Comparison of ENCODE assay signal across 8 mouse cellular contexts in the genomic region with DNA sequence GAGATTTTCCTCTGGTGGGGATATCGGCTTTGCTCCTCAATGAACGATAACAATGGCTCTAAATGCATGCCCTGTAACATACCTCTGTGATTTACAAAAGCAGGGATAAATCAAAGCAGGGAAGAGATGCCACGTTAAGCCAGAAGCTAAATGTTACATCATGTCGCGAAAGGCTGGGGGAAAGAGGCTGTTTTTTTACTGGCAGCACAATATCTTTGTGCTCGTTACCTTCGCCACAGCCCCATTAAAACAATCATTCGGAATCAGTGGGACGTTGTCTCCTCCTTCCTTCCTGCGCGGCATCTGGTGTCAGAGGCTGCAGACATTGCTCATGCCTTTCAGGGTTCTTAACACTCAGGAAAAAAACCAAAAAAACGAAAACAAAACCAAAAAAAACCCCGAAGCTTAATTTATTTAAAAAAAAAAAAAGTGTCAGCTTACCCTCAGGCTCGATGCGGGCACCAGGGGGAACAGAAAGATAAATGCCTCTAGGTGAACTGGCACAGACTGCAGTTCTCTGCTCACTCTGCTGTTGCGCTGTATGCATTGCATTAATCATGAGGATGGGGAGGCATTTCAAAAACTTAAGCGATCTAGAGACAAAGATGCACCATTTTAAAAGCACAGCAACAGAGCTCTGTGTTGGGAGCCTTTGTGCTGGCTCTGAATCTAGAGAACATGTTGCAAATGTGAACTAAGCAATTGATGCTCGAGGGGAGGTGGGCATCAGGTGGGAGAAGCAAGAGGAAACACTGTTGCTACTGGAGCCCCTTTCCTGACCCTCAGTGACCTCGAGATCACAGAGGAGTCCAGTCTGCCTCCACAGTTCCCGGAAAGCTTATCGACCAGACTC. TPM values are rescaled to one million over a fixed set of nuclear protein-coding genes. Genes with fewer than 3 reads are reported as not detected.
DNase-seq lines count a peak whose midpoint lies in the region; ATAC-seq and TF ChIP-seq lines count a peak whose summit lies in the region.

No protein-coding gene starts in this region.

- WGBS in heart, embryonic 12.5 days = 35% methylated on average over 21 of the region's 21 CpGs
- 11% methylated on average over 21 of the region's 21 CpGs for WGBS in forebrain, embryonic 13.5 days
- WGBS in olfactory bulb, adult 2 months = 15% methylated on average over 21 of the region's 21 CpGs

- H3K4me1 ChIP-seq in heart, embryonic 12.5 days (replicated peaks) = no peaks in the 10 kb centered on the region
- peaks cover 16% of the 10 kb centered on the region for H3K4me1 ChIP-seq in forebrain, embryonic 13.5 days
- H3K4me1 ChIP-seq in olfactory bulb, adult 2 months (ENCODE audit: control insufficient read depth, insufficient read depth, low read length) = peaks cover 6% of the 10 kb centered on the region; the same call in 1 of the 2 replicates

- no peak for TF ChIP-seq CTCF in olfactory bulb, adult 2 months (IDR thresholded peaks at IDR 0.05; ENCODE audit: insufficient read depth, low read depth, low read length)
- TF ChIP-seq CTCF in gastrocnemius, adult 2 months (IDR thresholded peaks at IDR 0.05) = no peak

- ATAC-seq in heart, embryonic 12.5 days (ENCODE audit: insufficient number of reproducible peaks, low FRiP score) = no peak
- ATAC-seq in forebrain, embryonic 13.5 days = peak; percentile 87

- H3K27me3 ChIP-seq in heart, embryonic 12.5 days (replicated peaks) = no peaks in the 10 kb centered on the region
- H3K27me3 ChIP-seq in forebrain, embryonic 13.5 days = no peaks in the 10 kb centered on the region

- intact Hi-C loops in gastrocnemius, adult 2 months (cut with DNase I) = no loop called here

- no peak overlapping the region for H3K4me3 ChIP-seq in heart, embryonic 12.5 days
- peak overlapping the region; percentile 37 for H3K4me3 ChIP-seq in forebrain, embryonic 13.5 days
- peak overlapping the region; percentile 46 for H3K4me3 ChIP-seq in olfactory bulb, adult 2 months (ENCODE audit: insufficient read depth, low read depth, low read length)
- H3K4me3 ChIP-seq in gastrocnemius, adult 2 months = no peak overlapping the region

- H3K9ac ChIP-seq in heart, embryonic 12.5 days = no peak overlapping the region
- peak overlapping the region; percentile 60 for H3K9ac ChIP-seq in forebrain, embryonic 13.5 days

- no peaks in the 10 kb centered on the region for H3K36me3 ChIP-seq in heart, embryonic 12.5 days
- H3K36me3 ChIP-seq in forebrain, embryonic 13.5 days (ENCODE audit: poor library complexity, severe bottlenecking) = no peaks in the 10 kb centered on the region

- H3K9me3 ChIP-seq in heart, embryonic 12.5 days (replicated peaks) = peaks cover 2% of the 10 kb centered on the region; the same call in 1 of the 2 replicates
- H3K9me3 ChIP-seq in forebrain, embryonic 13.5 days (replicated peaks) = no peaks in the 10 kb centered on the region

- no peak for DNase-seq in heart, adult 9 months (ENCODE audit: low spot score in 2 of 2)
- peak; percentile 78 for DNase-seq in brain, adult 2 months (ENCODE audit: low read depth, low spot score)
- DNase-seq in layer of hippocampus, postnatal 14 days (ENCODE audit: low spot score in 2 of 2) = peak; percentile 22
- DNase-seq in thymus, postnatal 4 days = no peak
- no peak for DNase-seq in gastrocnemius, adult 2 months

- peak overlapping the region; percentile 56 for H3K4me2 ChIP-seq in heart, embryonic 12.5 days
- H3K4me2 ChIP-seq in forebrain, embryonic 13.5 days = peak overlapping the region; percentile 64

- TF ChIP-seq POLR2A in olfactory bulb, adult 2 months (IDR thresholded peaks at IDR 0.05; ENCODE audit: insufficient read depth, low read depth, low read length) = no peak; the same call in 1 of the 2 replicates

- no peak overlapping the region for H3K27ac ChIP-seq in heart, embryonic 12.5 days (ENCODE audit: poor library complexity, severe bottlenecking)
- peak overlapping the region; percentile 81 for H3K27ac ChIP-seq in forebrain, embryonic 13.5 days
- H3K27ac ChIP-seq in olfactory bulb, adult 2 months (ENCODE audit: insufficient read depth, low read depth, low read length) = peak overlapping the region; percentile 52
- H3K27ac ChIP-seq in gastrocnemius, adult 2 months = no peak overlapping the region

RNA-seq across cellular contexts. Expression of a gene that starts 53.6 kb away (rescaled TPM):
- 18.4 and 20.4 TPM in 2 replicates for polyA plus RNA-seq in heart, embryonic 12.5 days (2016; fragmentation: Nextera tagmentation; extraction: Ambion mirVana)
- 16.0 and 17.8 TPM in 2 replicates for polyA plus RNA-seq in forebrain, embryonic 13.5 days (2015; fragmentation: Nextera tagmentation; extraction: Ambion mirVana)
- 1 to 10 TPM; 5.4 to 6.4 TPM for total RNA-seq in layer of hippocampus, postnatal 14 days (2021)
- polyA plus RNA-seq in olfactory bulb, adult 2 months (2012; ENCODE audit: insufficient read depth, insufficient read length, low replicate concordance, missing spikeins) = not detected in 2 replicates
- total RNA-seq in gastrocnemius, adult 2 months (2021) = 10 to 100 TPM in 1 of 2 experiments, 1 to 10 TPM in 1; 8.0 to 11.6 TPM

Comparison
In these comparisons a context has a peak if more than half of its experiments do, and no peak if none do; other contexts are left out.
1. H3K27ac ChIP-seq: peak in forebrain, embryonic 13.5 days (single experiment) and olfactory bulb, adult 2 months (single experiment); none in heart, embryonic 12.5 days (single experiment) and gastrocnemius, adult 2 months (single experiment).
2. H3K4me3 ChIP-seq: peak in forebrain, embryonic 13.5 days (single experiment) and olfactory bulb, adult 2 months (single experiment); none in heart, embryonic 12.5 days (single experiment) and gastrocnemius, adult 2 months (single experiment).
3. DNase-seq: peak in brain, adult 2 months (single experiment) and layer of hippocampus, postnatal 14 days (2 of 2); none in heart, adult 9 months (0 of 2), thymus, postnatal 4 days (single experiment) and gastrocnemius, adult 2 months (single experiment).
4. RNA of a gene that starts 53.6 kb away (polyA plus RNA-seq): 18.4 to 20.4 TPM in heart, embryonic 12.5 days and 16.0 to 17.8 TPM in forebrain, embryonic 13.5 days; not detected in olfactory bulb, adult 2 months; every median in the first group is over 10 times any median in the second.